Mouse (Mus musculus) stomach, embryonic 16.5 days (tissue): Measurements from ENCODE around the gene Mcm5. TPM values are rescaled to one million over a fixed set of nuclear protein-coding genes. Genes with fewer than 3 reads are reported as not detected.
A peak's percentile ranks its signal among the peaks of the same experiment; 100 is the strongest.

Experiments
- ATAC-seq: fragments of 200-750 bp; cut with Nextera tagmentation; 2 replicates; pipeline ENCODE4 v1.8.0; 2017; ENCODE audit warnings: moderate number of reproducible peaks, moderate TSS enrichment; ENCODE audit not compliant: insufficient read depth, low FRiP score
- H3K27ac ChIP-seq: fragments of 300-500 bp; sonication (generic); 2 replicates; pipeline ENCODE4 v1.5.1; 2014; ENCODE audit warnings: low read length
- H3K27me3 ChIP-seq: fragments of 300-500 bp; sonication (generic); 2 replicates; pipeline ENCODE4 v1.6.1; 2014; ENCODE audit warnings: low read length, control low read depth, mixed read lengths; ENCODE audit not compliant: control insufficient read depth, insufficient read depth
- H3K36me3 ChIP-seq: fragments of 300-500 bp; sonication (generic); 2 replicates; pipeline ENCODE4 v1.6.1; 2014; ENCODE audit warnings: low read length; ENCODE audit not compliant: control insufficient read depth, insufficient read depth
- H3K4me1 ChIP-seq: fragments of 300-500 bp; sonication (generic); 2 replicates; pipeline ENCODE4 v1.6.1; 2014; ENCODE audit warnings: low read length, control low read depth, mixed read lengths; ENCODE audit not compliant: control insufficient read depth, insufficient read depth
- H3K4me2 ChIP-seq: fragments of 300-500 bp; sonication (generic); 2 replicates; pipeline ENCODE4 v1.6.1; 2014; ENCODE audit warnings: low read depth, low read length, mixed read lengths
- H3K4me3 ChIP-seq: fragments of 300-500 bp; sonication (generic); replicated peaks from 2 replicates; pipeline ENCODE4 v1.5.1; 2014; ENCODE audit warnings: mild to moderate bottlenecking, low read length
- H3K9ac ChIP-seq: fragments of 300-500 bp; sonication (generic); 2 replicates; pipeline ENCODE4 v1.6.1; 2014; ENCODE audit warnings: low read length
- H3K9me3 ChIP-seq: fragments of 300-500 bp; sonication (generic); replicated peaks from 2 replicates; pipeline ENCODE4 v1.6.1; 2016; ENCODE audit warnings: low read length, control low read depth; ENCODE audit not compliant: control insufficient read depth
- WGBS: fragments of 180-500 bp; shearing (Covaris S2); extraction: QIAGEN DNeasy Blood & Tissue Kit; methylation state at CpG from one replicate; pipeline ENCODE4 v1.1.7; 2014; 5-methylcytosine and 5-hydroxymethylcytosine counted together
- polyA plus RNA-seq: library from polyadenylated mRNA; unstranded; fragments of >200 nt; fragmentation: Nextera tagmentation; extraction: Ambion mirVana; gene quantifications from 2 replicates; pipeline ENCODE4 v1.2.1, GENCODE M21; 2015

Gene Mcm5
- polyA plus RNA-seq, 1 experiment from 2014 or later, result 112 TPM

GRCm38 (mm10) chr8:75078215-75078614, 31.2 kb upstream of the Mcm5 start:
- Histone ChIP-seq H3K4me1 (peaks cover under 1% of the 10 kb centered on the region; the same call in 1 of the 2 replicates), H3K36me3 (no peaks in the 10 kb centered on the region), H3K9me3 (no peaks in the 10 kb centered on the region), H3K4me2 (no peak overlapping the region), H3K27ac (no peak overlapping the region), H3K4me3 (no peak overlapping the region), H3K27me3 (no peaks in the 10 kb centered on the region), H3K9ac (no peak overlapping the region)
- ATAC-seq, result no peak
- WGBS, result 75% methylated on average over 1 of the region's 1 CpGs

- H3K9ac ChIP-seq, result no peak overlapping the region
- ATAC-seq, result no peak
- H3K4me1 ChIP-seq, result peaks cover 6% of the 10 kb centered on the region; the same call in 1 of the 2 replicates
- no peaks in the 10 kb centered on the region for H3K27me3 ChIP-seq
- no peaks in the 10 kb centered on the region for H3K36me3 ChIP-seq
- WGBS, result 93% methylated on average over 9 of the region's 9 CpGs
- H3K9me3 ChIP-seq, result no peaks in the 10 kb centered on the region
- H3K4me3 ChIP-seq, result no peak overlapping the region
- no peak overlapping the region for H3K4me2 ChIP-seq
- no peak overlapping the region for H3K27ac ChIP-seq
These were observed 30.5 kb upstream of the Mcm5 start for GRCm38 (mm10) chr8:75078851-75079250.

GRCm38 (mm10) chr8:75081364-75082040, 27.9 kb upstream of the Mcm5 start:
- H3K9me3 ChIP-seq, result no peaks in the 10 kb centered on the region
- H3K27ac ChIP-seq, result no peak overlapping the region
- peaks cover 6% of the 10 kb centered on the region; the same call in 1 of the 2 replicates for H3K4me1 ChIP-seq
- WGBS, result 72% methylated on average over 9 of the region's 9 CpGs
- H3K27me3 ChIP-seq, result no peaks in the 10 kb centered on the region
- no peak for ATAC-seq
- H3K36me3 ChIP-seq, result no peaks in the 10 kb centered on the region
- H3K4me2 ChIP-seq, result no peak overlapping the region
- no peak overlapping the region for H3K4me3 ChIP-seq
- no peak overlapping the region for H3K9ac ChIP-seq

GRCm38 (mm10) chr8:75082181-75082805, 27.1 kb upstream of the Mcm5 start:
- H3K9ac ChIP-seq, result no peak overlapping the region
- 64% methylated on average over 6 of the region's 6 CpGs for WGBS
- peaks cover 6% of the 10 kb centered on the region; the same call in 1 of the 2 replicates for H3K4me1 ChIP-seq
- H3K36me3 ChIP-seq, result no peaks in the 10 kb centered on the region
- no peaks in the 10 kb centered on the region for H3K27me3 ChIP-seq
- no peak overlapping the region for H3K27ac ChIP-seq
- H3K4me2 ChIP-seq, result no peak overlapping the region
- H3K4me3 ChIP-seq, result no peak overlapping the region
- no peak for ATAC-seq
- H3K9me3 ChIP-seq, result no peaks in the 10 kb centered on the region

GRCm38 (mm10) chr8:75083846-75084245, 25.5 kb upstream of the Mcm5 start:
- Histone ChIP-seq H3K27ac (no peak overlapping the region; the same call in 1 of the 2 replicates), H3K9me3 (no peaks in the 10 kb centered on the region), H3K27me3 (no peaks in the 10 kb centered on the region), H3K36me3 (no peaks in the 10 kb centered on the region), H3K4me3 (peak overlapping the region; percentile 20), H3K9ac (no peak overlapping the region), H3K4me1 (peaks cover 9% of the 10 kb centered on the region), H3K4me2 (peak overlapping the region; percentile 52)
- under 1% methylated on average over 17 of the region's 17 CpGs for WGBS
- peak; percentile 98 for ATAC-seq

- 67% methylated on average over 3 of the region's 3 CpGs for WGBS
- peak overlapping the region; percentile 52; the same call in 1 of the 2 replicates for H3K4me2 ChIP-seq
- H3K9ac ChIP-seq, result no peak overlapping the region
These were observed 24.8 kb upstream of the Mcm5 start for GRCm38 (mm10) chr8:75084382-75085064.

GRCm38 (mm10) chr8:75086002-75086401, 23.4 kb upstream of the Mcm5 start:
- Histone ChIP-seq H3K27ac (no peak overlapping the region), H3K4me3 (no peak overlapping the region), H3K27me3 (no peaks in the 10 kb centered on the region), H3K9ac (no peak overlapping the region), H3K9me3 (no peaks in the 10 kb centered on the region), H3K4me1 (peaks cover 22% of the 10 kb centered on the region), H3K36me3 (no peaks in the 10 kb centered on the region), H3K4me2 (no peak overlapping the region)
- 70% methylated on average over 2 of the region's 2 CpGs for WGBS
- ATAC-seq, result no peak

More at GRCm38 (mm10) chr8:75084382-75085064, 24.8 kb upstream of the Mcm5 start:
- Histone ChIP-seq H3K9me3 (no peaks in the 10 kb centered on the region), H3K36me3 (no peaks in the 10 kb centered on the region), H3K27ac (peak overlapping the region; percentile 60), H3K27me3 (no peaks in the 10 kb centered on the region), H3K4me1 (peaks cover 16% of the 10 kb centered on the region), H3K4me3 (no peak overlapping the region)
- ATAC-seq, result no peak

- H3K4me2 ChIP-seq, result no peak overlapping the region
- peaks cover 22% of the 10 kb centered on the region for H3K4me1 ChIP-seq
- H3K9me3 ChIP-seq, result no peaks in the 10 kb centered on the region
- H3K9ac ChIP-seq, result no peak overlapping the region
- ATAC-seq, result no peak
- no peak overlapping the region for H3K4me3 ChIP-seq
- no peaks in the 10 kb centered on the region for H3K27me3 ChIP-seq
- no peak overlapping the region for H3K27ac ChIP-seq
- no peaks in the 10 kb centered on the region for H3K36me3 ChIP-seq
These were observed 22.2 kb upstream of the Mcm5 start for GRCm38 (mm10) chr8:75087127-75087526.
